Mouse (Mus musculus) cerebellum, postnatal 36 days (tissue): ENCODE data around the gene Zmat3.

ENCODE experiments used
- DNase-seq, 2 experiments: peaks; one replicate each; pipeline ENCODE4 v3.0.0; 2021 to 2022; ENCODE audit warnings: mixed read lengths in 2 of 2

Zmat3 gene

DNA sequence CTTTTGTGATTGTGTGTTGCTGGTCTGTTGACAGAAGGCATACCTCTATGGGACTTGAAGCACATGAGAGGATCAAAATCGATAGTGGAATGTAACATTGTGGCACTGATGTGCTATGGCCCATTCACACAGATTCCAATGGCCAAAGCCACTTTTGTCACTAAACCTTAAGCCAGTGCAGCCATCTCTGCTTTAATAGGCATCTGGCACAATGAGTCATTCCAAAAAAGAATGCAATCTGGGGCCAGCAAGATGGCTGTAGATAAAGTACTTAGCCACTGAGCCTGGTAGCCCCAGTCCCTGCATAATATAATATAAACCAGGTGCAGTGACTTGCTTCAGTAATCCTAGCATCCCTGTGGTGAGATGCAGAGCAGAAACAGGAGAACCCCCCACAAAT lies 1.7 kb upstream of the Zmat3 start:
- DNase-seq, result no peak

DNA sequence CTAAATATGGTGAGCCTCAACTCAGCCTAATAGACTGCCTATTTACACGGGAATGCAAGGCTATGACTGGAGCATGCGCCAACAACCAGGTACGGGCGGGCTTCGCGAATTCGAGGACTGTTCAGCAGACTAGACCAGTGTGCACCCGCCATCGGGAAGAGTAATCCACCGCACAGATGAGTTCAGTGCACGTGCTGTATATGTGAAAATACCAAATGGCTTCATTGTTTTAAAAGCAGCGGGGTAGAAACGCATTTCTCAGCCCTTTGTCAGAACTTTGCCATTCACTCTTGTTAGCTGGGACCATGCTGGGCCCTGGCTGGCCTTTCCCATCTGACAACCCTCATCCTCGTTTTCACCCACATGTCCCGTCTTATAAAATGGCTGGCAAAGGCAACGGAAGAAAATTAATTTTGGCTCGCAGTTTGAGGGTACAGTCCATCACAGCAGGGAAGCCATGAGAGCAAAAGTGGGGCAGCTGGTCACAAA lies 476 bp upstream of the Zmat3 start:
- DNase-seq, result peak; percentile 41 to 51

DNA sequence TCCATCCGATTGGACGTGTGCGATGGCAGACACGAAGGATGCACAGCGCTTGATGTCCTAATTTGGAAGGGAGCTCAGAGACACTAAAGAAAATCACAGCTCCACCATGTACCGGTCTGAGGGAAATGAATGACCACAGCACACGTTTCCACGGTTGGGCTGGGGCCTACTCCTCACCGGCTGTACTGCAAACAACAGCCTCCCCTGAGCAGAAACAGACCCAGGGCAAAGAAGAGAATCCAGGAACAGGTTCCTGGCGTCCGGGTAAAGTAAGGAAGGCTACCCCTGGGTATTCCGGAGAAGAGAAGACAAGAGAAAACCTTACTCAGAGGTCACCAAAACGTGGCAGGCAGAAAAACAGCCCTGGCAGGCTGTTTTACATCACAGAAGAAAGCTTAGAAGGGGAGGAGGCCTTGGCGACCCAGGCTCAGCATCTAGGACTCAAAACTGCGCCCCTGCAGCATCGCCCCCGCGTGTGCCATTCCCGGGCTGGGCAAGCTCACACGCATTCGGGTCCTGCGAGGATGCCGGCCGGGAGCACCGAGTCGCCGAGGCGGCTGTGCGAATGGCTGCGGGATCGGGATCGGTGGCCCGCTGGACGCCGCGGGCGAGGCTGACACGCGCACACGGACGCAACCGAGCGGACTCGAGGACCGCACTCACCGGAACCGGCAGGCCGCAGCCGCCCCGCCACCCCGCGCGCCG lies 821 bp downstream of the Zmat3 start:
- DNase-seq, result peak in 1 of 2 experiments; percentile 29

DNA sequence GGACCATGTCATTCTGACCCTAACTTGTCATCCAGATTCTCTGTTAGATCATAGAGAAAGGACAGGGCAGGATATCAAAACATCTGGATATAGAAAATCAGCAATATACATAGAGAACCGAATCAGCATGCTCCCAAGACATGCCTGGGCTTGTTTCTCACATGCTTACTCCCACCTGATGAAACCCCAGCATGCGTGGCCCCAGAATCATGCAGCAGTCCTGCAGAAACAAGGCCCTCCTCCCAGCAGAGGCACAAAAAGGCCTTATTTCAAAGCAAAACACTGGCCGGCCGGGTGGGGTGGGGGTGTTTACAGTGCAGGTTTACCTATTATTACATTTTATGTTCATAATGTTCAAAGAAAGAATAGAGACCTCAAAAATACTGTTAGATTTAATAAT lies 1.6 kb downstream of the Zmat3 start:
- no peak for DNase-seq

DNA sequence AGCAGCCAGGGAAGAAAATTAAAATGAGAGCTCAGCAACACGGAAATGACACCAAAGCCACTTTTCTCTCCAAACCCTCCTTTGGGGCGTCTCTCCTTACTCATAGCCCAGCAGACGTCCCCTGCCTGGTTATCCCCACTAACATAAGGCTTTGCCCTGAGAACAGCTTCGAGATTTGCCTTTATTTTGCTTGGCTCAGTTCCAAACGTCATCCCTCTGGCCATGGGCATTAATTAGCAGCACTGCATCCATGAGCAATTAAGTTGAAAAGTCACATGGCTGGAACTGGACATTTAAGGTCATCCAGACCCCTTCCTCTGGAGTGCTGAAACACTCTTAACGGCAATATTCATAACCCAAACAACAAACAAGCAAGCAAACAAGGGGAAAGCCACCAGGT lies 4.6 kb downstream of the Zmat3 start:
- no peak for DNase-seq

DNA sequence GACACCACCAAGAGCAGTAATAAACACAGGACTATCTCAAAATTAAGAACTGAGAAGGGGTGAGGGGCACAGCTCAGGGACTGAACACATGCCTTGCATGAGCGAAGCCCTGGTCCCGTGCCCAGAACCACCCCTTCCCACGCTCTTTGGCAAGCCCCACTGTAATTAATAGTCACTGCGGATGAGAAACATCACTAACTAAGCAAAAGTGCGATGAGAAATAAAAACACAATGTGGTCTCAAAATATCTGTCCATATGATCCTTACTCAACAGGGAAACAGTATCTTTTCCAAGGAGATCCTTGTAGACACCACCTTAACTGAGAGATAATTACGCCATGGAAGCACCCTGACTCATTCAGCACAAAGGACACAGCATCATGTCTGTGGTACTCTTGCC lies 17.9 kb downstream of the Zmat3 start:
- no peak for DNase-seq

DNA sequence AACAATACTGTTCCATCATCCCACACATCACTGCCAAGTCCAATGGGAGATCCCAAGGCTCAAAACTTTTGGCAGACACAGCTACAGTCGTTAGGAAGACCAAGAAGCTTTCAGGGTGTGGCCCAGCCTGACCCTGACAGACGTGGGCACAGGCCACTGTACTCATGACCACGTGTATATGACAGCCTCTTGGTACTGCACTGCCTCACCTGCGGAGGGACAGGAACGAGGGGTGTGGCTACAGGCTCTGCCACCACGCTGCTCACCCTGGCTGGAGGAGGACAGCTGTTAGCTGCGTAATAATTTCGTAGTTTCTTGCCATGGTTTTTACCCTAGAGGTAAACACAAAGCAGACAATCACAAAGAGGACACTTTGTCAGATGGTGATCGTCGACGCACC lies 20.6 kb downstream of the Zmat3 start:
- DNase-seq, result no peak

DNA sequence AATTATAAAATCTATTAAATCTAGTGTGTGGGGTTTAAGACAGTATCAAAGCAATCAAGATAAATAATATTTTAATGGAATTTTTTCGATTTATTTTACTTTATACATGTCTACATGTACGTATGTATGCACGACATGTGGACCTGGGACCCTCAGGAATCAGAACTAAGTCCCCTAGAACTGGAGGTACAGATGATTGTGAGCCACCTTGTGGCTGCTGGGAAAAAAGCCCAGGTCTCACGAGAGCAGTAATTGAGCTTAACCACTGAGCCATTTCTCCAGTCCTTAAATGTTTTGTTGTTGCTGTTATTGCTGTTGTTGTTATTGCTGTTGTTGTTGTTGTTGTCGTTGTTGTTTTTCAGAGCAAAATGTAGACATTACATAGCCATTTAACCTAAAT lies 21.0 kb downstream of the Zmat3 start:
- no peak for DNase-seq

DNA sequence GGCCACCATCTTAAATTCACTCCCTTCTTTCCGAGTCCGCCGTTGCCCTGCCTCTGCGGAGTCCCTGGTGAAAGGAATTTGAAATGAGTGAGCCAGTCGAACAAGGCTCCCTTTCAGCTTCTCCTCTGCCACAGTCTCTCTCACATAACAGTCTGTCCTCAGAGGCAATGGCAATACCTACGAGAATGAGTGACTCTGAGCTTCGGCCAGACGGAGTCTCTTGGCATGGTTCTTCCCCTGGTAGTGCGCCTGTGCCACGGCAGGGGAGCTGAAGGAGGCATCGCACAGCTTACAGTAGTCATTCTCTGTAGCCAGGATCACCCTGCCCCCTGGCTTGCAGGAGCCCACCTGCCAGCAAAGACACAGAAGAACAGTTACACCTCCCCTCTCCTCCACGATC lies 22.4 kb downstream of the Zmat3 start:
- DNase-seq, result peak; percentile 24 to 25

DNA sequence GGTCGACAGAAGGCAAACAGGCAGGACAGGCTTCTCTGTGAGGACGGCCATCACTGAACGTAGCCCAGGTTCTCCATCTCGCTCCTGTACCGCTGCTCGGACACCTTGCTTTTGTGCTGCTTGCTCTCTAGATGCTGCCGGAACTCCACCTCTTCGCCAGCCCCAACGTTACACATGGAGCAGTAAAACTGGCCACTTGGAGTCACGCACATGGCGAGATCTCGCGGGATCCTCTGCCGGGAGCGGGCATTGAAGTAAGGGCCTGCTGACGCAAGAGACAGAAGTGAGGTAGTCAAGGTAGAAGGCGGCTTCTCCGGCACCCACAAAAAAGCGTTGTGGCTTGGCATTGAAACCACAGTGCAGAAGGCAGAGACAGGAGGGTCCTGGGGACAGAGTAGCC lies 24.4 kb downstream of the Zmat3 start:
- no peak for DNase-seq

DNA sequence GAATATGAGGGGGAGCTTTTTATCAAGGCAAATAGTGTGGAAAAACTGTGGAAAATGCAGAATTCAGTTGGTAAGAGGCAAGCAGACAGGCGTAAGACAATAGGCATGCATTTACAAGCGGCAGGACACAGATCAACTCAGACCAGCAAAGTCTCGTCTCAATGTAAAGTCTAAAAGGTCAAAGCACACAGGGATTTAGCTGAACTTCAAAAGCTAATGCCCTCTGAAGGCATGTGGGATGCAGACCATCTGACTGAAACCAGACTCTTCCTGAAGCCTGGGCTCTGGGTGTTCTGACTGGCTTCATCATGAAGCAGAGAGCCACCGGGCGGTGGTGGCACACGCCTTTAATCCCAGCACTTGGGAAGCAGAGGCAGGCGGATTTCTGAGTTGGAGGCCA lies 27.6 kb downstream of the Zmat3 start:
- no peak for DNase-seq

DNA sequence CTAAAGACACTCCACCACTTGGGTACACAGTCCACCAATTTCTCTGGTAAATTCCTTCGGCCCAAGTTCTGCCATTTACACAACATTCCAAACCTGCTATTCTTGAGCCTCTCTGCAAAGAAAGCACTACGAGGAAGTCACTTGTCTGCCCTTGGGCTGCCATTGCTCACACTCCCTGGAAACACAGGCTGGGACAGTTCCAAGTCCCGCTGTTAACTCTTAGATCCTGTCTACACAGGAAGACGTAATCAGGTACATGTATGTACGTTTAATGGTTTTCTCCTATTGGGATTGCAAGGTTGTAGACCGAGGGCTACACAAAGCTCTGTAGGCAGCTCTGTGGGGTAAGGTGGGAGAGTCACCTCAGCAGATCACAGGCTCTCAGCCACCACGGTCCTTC lies 28.0 kb downstream of the Zmat3 start:
- no peak for DNase-seq

DNA sequence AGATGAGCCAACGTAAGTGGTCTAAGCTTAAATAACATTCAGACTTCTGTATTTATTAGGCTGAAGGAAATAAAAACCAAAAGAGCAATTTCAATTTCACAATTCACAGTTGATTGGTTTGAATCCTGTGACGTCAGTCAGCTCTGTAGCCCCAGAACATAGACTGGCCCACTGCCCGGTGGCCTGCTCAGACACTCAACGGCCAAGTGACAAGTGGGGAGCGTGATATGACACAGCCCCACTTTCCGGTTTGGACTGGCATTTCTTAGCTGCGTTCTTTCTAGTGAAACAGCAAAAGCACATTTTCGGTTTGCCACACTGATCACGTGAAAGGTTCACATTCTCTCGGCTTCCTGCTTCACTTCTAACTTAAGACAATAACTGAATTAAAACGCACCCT lies 30.9 kb downstream of the Zmat3 start:
- DNase-seq, result peak in 1 of 2 experiments; percentile 21

DNA sequence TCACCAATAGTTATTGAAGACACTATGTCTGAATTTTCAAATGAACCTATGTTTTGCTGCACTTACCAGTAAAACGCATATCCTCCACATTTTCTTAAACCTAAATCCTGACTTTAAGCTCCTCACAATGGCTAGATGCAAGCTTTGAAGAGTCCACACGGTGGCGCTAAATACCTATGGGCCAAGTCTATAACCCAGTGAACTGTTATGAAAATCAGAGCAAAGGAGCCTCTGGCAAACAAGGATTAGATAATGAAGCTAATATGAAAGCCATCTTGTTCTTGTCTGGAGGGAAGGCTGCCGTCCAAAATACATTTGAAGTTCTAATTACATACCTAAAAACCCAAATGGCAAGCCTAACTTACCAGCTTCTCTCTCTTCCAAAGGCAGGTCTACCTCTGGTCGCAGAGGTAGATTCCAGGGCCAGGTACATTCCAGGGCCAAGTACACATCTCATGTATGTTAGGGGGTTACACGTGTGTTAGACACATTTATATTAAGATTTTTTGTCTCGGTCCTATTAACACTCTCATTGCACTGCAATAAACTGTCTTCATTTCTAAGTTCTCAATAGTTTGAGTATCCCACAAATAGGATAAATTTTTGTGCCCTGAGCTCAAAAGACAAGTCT lies 32.2 kb downstream of the Zmat3 start:
- peak; percentile 77 to 85 for DNase-seq

DNA sequence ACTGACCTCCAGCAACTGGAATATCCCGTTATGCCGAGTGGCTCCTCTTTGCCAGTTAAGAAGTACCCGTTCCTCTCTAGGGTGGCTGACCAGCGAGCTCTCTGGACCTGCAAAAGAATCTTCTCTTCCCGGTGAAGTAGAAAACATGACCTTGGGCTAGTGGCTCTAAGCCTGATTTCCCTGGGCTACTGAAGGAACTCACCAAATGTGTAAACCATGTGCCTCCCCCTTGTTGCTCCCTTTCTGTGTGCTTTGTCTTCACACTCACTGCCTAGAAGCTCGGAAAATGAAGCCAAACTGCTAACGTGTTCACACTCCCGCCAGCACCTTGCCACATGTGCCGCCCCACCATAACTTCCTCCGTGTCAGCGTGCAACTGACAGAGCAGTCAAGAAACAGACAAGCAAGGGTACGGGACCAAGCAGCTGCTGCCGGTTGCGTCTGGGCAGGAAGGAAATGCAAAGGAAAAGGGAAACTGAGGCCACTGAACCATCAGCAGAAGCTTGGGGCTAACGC lies 47.9 kb downstream of the Zmat3 start:
- no peak for DNase-seq

DNA sequence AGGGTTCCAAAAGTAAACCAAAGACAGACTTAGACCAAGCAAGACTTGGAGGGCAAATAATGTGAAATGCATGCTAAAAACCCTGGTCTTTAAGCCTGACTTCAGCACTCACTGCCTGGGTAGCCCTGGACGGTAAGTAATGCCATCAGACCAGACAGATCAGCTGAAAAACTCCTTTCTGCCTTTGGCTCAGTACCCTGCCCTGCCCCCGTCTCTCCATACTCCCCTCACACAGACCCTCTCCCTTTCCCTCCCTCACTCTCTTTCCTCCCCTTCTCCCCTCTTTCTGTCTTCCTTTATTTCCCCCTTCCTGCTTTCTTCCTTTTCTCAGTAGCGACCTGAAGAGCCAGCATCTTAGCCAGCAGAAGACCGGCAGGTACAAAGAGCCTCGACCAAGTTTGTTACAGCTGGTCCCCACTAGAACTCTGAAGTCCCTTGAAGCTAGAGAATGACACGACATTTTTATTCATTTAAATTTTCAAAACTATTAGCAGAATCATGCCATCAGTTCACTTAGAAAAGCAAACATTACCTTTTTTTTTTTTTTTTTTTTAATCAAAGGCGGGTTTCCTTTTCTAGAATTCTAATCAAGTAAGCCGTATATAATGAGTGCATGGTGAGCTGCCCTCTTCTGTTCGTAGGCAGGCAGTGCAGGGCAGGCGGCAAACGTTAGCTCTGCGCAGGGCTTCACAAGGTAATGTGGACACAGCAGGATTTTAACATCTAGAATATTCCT lies 48.5 kb downstream of the Zmat3 start:
- DNase-seq, result peak; percentile 34 to 46

DNA sequence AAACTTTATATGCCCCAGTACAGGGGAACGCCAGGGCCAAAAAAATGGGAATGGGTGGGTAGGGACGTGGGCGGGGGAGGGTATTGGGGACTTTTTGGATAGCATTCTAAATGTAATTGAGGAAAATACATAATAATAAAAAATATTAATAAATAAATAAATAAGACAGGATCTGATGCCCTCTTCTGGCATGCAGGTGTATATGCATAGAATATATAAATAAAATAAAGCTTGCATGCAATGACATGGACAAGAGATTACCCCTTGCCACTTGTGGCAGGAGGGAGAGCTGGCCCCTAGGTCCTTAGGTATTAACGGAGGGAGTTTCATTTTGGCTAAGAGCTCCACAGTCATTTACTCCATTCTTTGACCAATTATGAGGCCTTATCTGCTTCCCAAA lies 51.1 kb downstream of the Zmat3 start:
- no peak for DNase-seq

DNA sequence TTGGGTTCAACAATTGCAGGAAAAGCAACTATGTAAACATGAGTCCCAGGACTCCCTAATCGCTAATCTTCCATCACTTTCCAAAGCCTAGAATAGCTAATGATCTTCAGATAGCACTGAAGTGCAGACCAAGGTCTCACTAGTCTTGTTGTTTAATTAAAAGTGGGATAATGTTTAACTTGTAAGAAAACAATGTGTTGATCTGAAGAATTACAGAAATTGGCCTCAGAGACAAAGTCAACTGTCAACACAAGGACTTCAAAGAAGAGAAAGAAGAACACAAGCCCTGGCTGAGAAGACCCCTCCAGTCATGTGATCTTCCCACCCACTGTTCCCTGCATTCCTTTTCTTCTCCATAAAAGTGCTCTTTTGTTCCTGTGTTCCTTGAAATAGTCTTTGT lies 61.6 kb downstream of the Zmat3 start:
- DNase-seq, result no peak

DNA sequence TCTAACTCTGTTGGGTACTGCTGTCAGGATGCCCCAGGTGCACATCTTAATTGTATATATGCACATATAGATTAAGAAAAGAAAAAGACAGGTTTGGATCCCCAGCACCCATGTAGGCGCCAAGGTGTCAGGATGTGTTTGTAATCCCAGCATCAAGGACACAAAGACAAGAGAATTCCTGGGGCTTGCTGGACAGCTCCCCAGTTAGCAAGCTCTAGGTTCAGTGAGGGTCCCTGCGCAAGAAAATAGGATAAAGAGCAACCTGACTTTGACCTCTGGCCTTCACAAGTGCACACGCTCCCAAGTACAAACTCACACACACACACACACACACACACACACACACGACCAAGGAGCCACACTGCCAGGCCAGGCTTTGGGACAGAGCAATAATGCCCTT lies 73.8 kb downstream of the Zmat3 start:
- DNase-seq, result no peak
